Mouse (Mus musculus) stomach, postnatal 0 days (tissue): Measurements from ENCODE around the gene Ccdc90b.

Experiments
- CTCF ChIP-seq: IDR thresholded peaks from 2 replicates; pipeline ENCODE4 v1.5.1; 2016; ENCODE audit warnings: antibody characterized with exemption, low read depth, mild to moderate bottlenecking, moderate library complexity
- EP300 ChIP-seq: optimal IDR thresholded peaks from 2 replicates; pipeline ENCODE3; 2016; ENCODE audit warnings: antibody characterized with exemption

- TF ChIP-seq CTCF (no peak), EP300 (no peak)
Observed at GRCm38 (mm10) chr7:92558744-92559143, 2.2 kb upstream of the Ccdc90b start.
